Mouse (Mus musculus) liver, postnatal 0 days (tissue): ENCODE data around the gene Calcoco1. TPM values are rescaled to one million over a fixed set of nuclear protein-coding genes. Genes with fewer than 3 reads are reported as not detected.
A peak's percentile ranks its signal among the peaks of the same experiment; 100 is the strongest.

Experiments
- ATAC-seq: fragments of 200-750 bp; cut with Nextera tagmentation; 2 replicates; pipeline ENCODE4 v1.8.0; 2017; ENCODE audit warnings: mild to moderate bottlenecking, moderate library complexity
- DNase-seq: peaks from one replicate; pipeline ENCODE4 v3.0.0-alpha.2; 2016
- H3K27ac ChIP-seq: fragments of 300-500 bp; sonication (generic); 2 replicates; pipeline ENCODE4 v1.5.1; 2014; ENCODE audit warnings: antibody characterized with exemption, moderate library complexity, mild to moderate bottlenecking, low read depth
- H3K27me3 ChIP-seq: fragments of 300-500 bp; sonication (generic); 2 replicates; pipeline ENCODE4 v1.6.1; 2014; ENCODE audit warnings: low read length, control low read depth, mixed read lengths; ENCODE audit not compliant: insufficient read depth
- H3K36me3 ChIP-seq: fragments of 300-500 bp; sonication (generic); replicated peaks from 2 replicates; pipeline ENCODE4 v1.6.1; 2014; ENCODE audit warnings: mild to moderate bottlenecking, control low read depth, low read length, moderate library complexity, mixed read lengths; ENCODE audit not compliant: insufficient read depth
- H3K4me1 ChIP-seq: fragments of 300-500 bp; sonication (generic); 2 replicates; pipeline ENCODE4 v1.6.1; 2014; ENCODE audit warnings: antibody characterized with exemption, mild to moderate bottlenecking, control low read depth; ENCODE audit not compliant: insufficient read depth
- H3K4me2 ChIP-seq: fragments of 300-500 bp; sonication (generic); 2 replicates; pipeline ENCODE4 v1.6.1; 2014; ENCODE audit warnings: low read depth, mild to moderate bottlenecking, low read length, moderate library complexity, mixed read lengths
- H3K4me3 ChIP-seq: fragments of 300-500 bp; sonication (generic); 2 replicates; pipeline ENCODE4 v1.5.1; 2014; ENCODE audit warnings: low read depth, low read length
- H3K9ac ChIP-seq: fragments of 300-500 bp; sonication (generic); replicated peaks from 2 replicates; pipeline ENCODE4 v1.6.1; 2014; ENCODE audit warnings: mild to moderate bottlenecking, moderate library complexity
- H3K9me3 ChIP-seq: fragments of 300-500 bp; sonication (generic); 2 replicates; pipeline ENCODE4 v1.6.1; 2016; ENCODE audit warnings: mild to moderate bottlenecking, control low read depth, low read length, mixed read lengths
- CTCF ChIP-seq: sonication (generic); IDR thresholded peaks from 2 replicates; pipeline ENCODE4 v1.5.1; 2016; ENCODE audit warnings: antibody characterized with exemption, low read depth
- EP300 ChIP-seq: IDR thresholded peaks from 2 replicates; pipeline ENCODE4 v1.6.1; 2016; ENCODE audit warnings: antibody characterized with exemption, low read depth, mild to moderate bottlenecking
- WGBS: fragments of 180-500 bp; shearing (Covaris S2); extraction: QIAGEN DNeasy Blood & Tissue Kit; methylation state at CpG from one replicate; pipeline ENCODE4 v1.1.7; 2014; ENCODE audit not compliant: insufficient replicate concordance; 5-methylcytosine and 5-hydroxymethylcytosine counted together
- polyA plus RNA-seq: library from polyadenylated mRNA; unstranded; fragments of >200 nt; fragmentation: Nextera tagmentation; extraction: Ambion mirVana; gene quantifications from 2 replicates; pipeline ENCODE4 v1.2.1, GENCODE M21; 2015

Gene Calcoco1
- polyA plus RNA-seq, 1 experiment from 2014 or later: 11.1 TPM

GRCm38 (mm10) chr15:102743196-102743595 lies 21.2 kb upstream of the Calcoco1 start:
- Histone ChIP-seq H3K27ac (no peak overlapping the region), H3K27me3 (peaks cover 71% of the 10 kb centered on the region), H3K9ac (no peak overlapping the region), H3K9me3 (no peaks in the 10 kb centered on the region), H3K4me3 (no peak overlapping the region), H3K4me2 (no peak overlapping the region), H3K36me3 (no peaks in the 10 kb centered on the region), H3K4me1 (no peaks in the 10 kb centered on the region)
- ATAC-seq (no peak), DNase-seq (no peak)
- WGBS: 25% methylated on average over 8 of the region's 8 CpGs
- TF ChIP-seq EP300 (no peak), CTCF (no peak)

GRCm38 (mm10) chr15:102742589-102742988 lies 20.6 kb upstream of the Calcoco1 start:
- H3K36me3 ChIP-seq: no peaks in the 10 kb centered on the region
- H3K9me3 ChIP-seq: no peaks in the 10 kb centered on the region
- no peak for TF ChIP-seq EP300
- peak; percentile 99 for TF ChIP-seq CTCF
- H3K27ac ChIP-seq: no peak overlapping the region
- WGBS: 0% methylated on average over 10 of the region's 10 CpGs
- ATAC-seq: peak; percentile 82
- H3K4me1 ChIP-seq: no peaks in the 10 kb centered on the region
- no peak overlapping the region for H3K4me2 ChIP-seq
- no peak overlapping the region for H3K4me3 ChIP-seq
- H3K27me3 ChIP-seq: peaks cover 66% of the 10 kb centered on the region
- H3K9ac ChIP-seq: no peak overlapping the region
- DNase-seq: peak; percentile 92

GRCm38 (mm10) chr15:102739520-102740297 lies 17.7 kb upstream of the Calcoco1 start:
- ATAC-seq (peak; percentile 49; the same call in 1 of the 2 replicates), DNase-seq (peak; percentile 50)
- Histone ChIP-seq H3K4me3 (no peak overlapping the region), H3K27ac (no peak overlapping the region), H3K27me3 (peaks cover 54% of the 10 kb centered on the region), H3K4me2 (no peak overlapping the region), H3K4me1 (no peaks in the 10 kb centered on the region), H3K9ac (no peak overlapping the region), H3K36me3 (no peaks in the 10 kb centered on the region), H3K9me3 (no peaks in the 10 kb centered on the region)
- no peak for TF ChIP-seq EP300
- TF ChIP-seq CTCF: peak; percentile 79
- WGBS: 22% methylated on average over 15 of the region's 15 CpGs

GRCm38 (mm10) chr15:102738434-102738833 lies 16.5 kb upstream of the Calcoco1 start:
- WGBS: 27% methylated on average over 2 of the region's 2 CpGs
- Histone ChIP-seq H3K4me3 (no peak overlapping the region), H3K27me3 (peaks cover 41% of the 10 kb centered on the region), H3K9me3 (no peaks in the 10 kb centered on the region), H3K27ac (no peak overlapping the region), H3K4me2 (no peak overlapping the region), H3K9ac (no peak overlapping the region), H3K4me1 (no peaks in the 10 kb centered on the region), H3K36me3 (no peaks in the 10 kb centered on the region)
- DNase-seq: no peak
- no peak for ATAC-seq
- TF ChIP-seq EP300: no peak
- TF ChIP-seq CTCF: no peak

- Histone ChIP-seq H3K27me3 (peaks cover 30% of the 10 kb centered on the region), H3K4me3 (no peak overlapping the region), H3K4me2 (no peak overlapping the region), H3K27ac (no peak overlapping the region), H3K9me3 (no peaks in the 10 kb centered on the region), H3K4me1 (no peaks in the 10 kb centered on the region), H3K36me3 (no peaks in the 10 kb centered on the region), H3K9ac (no peak overlapping the region)
- TF ChIP-seq EP300: no peak
- TF ChIP-seq CTCF: no peak
- 89% methylated on average over 19 of the region's 19 CpGs for WGBS
- ATAC-seq (no peak), DNase-seq (no peak)
Observed at GRCm38 (mm10) chr15:102737092-102737491, 15.1 kb upstream of the Calcoco1 start.

GRCm38 (mm10) chr15:102736127-102736944 lies 14.4 kb upstream of the Calcoco1 start:
- ATAC-seq: no peak
- H3K4me3 ChIP-seq: no peak overlapping the region
- H3K27ac ChIP-seq: no peak overlapping the region
- 19% methylated on average over 27 of the region's 36 CpGs for WGBS
- TF ChIP-seq EP300 (no peak), CTCF (no peak)
- H3K9ac ChIP-seq: no peak overlapping the region
- no peaks in the 10 kb centered on the region for H3K36me3 ChIP-seq
- H3K27me3 ChIP-seq: peaks cover 23% of the 10 kb centered on the region
- H3K4me2 ChIP-seq: peak overlapping the region; percentile 48
- H3K9me3 ChIP-seq: no peaks in the 10 kb centered on the region
- no peak for DNase-seq
- H3K4me1 ChIP-seq: no peaks in the 10 kb centered on the region
